18 mouse cellular contexts compared by ENCODE assay signal in the genomic region with DNA sequence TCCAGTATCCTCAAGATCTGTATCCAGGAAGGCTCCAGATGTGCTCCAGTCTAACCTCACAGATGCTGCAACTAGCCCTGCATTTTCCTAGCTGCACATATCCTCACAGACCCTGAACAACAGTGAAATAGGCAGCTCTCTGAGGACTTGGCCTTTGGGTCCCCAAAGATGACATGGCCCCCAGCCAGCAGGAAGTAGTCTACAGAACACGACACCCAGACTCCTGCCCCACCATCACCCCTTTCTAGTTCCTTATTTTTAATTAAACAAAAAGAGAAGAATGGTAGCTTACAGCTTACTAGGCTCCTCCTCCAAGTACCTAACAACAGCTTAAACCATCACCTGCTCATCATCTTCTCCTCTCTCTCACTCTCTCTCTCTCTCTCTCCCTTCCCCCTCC.
"Had no signal": no experiment of that assay in that cellular context is flagged by ENCODE, and none has a peak within 500 bp of the region (broad histone marks: within the 10 kb centered on the region; RNA-seq: fewer than 3 reads in every experiment).

No protein-coding gene starts in this region.

- H3K36me3 ChIP-seq: limb, embryonic 12.5 days; lung, embryonic 15.5 days; midbrain, embryonic 15.5 days; neural tube, embryonic 13.5 days had no signal

- H3K4me3 ChIP-seq: limb, embryonic 12.5 days; lung, embryonic 15.5 days; megakaryocyte, embryonic 14.5 days; midbrain, embryonic 15.5 days; neural tube, embryonic 13.5 days had no signal

- H3K27me3 ChIP-seq: limb, embryonic 12.5 days; lung, embryonic 15.5 days; midbrain, embryonic 15.5 days; neural tube, embryonic 13.5 days had no signal

- H3K9me3 ChIP-seq: limb, embryonic 12.5 days; lung, embryonic 15.5 days; megakaryocyte, embryonic 14.5 days; midbrain, embryonic 15.5 days; neural tube, embryonic 13.5 days had no signal

- ATAC-seq: hindbrain, embryonic 16.5 days; inflammation-experienced regulatory T-cells, adult 6 months; midbrain, embryonic 15.5 days had no signal

- DNase-seq: kidney, adult 11 months; kidney, adult 9 months; kidney, postnatal 36 days; layer of hippocampus, adult 9-11 months; liver; right cerebral cortex, postnatal 25 days; thymus, adult 18-20 months; thymus, postnatal 14 days had no signal

- H3K27ac ChIP-seq: kidney, postnatal 0 days; limb, embryonic 12.5 days; liver, embryonic 14.5 days; lung, embryonic 15.5 days; midbrain, embryonic 15.5 days; neural tube, embryonic 13.5 days had no signal

- H3K4me1 ChIP-seq: limb, embryonic 12.5 days; lung, embryonic 15.5 days; megakaryocyte, embryonic 14.5 days; midbrain, embryonic 15.5 days; neural tube, embryonic 13.5 days had no signal

- H3K9ac ChIP-seq: limb, embryonic 12.5 days; liver, embryonic 14.5 days; lung, embryonic 15.5 days; midbrain, embryonic 15.5 days; neural tube, embryonic 13.5 days had no signal

- H3K4me2 ChIP-seq: limb, embryonic 12.5 days; lung, embryonic 15.5 days; midbrain, embryonic 11.5 days; midbrain, embryonic 15.5 days; neural tube, embryonic 13.5 days had no signal
